Mouse (Mus musculus) lung, postnatal 14 days (tissue): Measurements from ENCODE around the gene Fbxw11.
"Not testable (repeated sequence)": the region's sequence is repeated elsewhere in the genome, so short reads cannot be mapped to it uniquely, and the experiment has no call there.

Experiments
- DNase-seq: peaks from one replicate; pipeline ENCODE4 v3.0.0; 2021

Gene Fbxw11

DNA sequence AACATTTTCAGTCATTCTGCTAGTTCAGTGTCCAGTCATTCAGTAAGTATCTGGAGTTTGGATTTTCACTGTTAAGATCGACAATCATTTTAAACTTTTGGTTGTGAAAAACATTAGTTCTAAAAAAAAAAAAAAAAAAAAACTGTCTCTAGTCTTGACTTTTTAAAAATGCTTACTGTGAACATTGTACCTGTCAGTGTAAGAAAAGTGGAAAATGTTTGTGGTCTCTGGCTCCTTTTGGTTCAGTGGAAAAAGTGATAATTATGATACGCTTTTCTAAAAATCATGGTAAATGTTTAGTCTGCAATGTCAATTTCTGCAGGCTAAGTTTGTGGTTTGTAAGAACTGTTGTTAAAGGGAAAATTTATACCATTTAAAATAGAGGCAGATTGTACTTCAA, 72.4 kb downstream of the Fbxw11 start:
- DNase-seq = no peak

DNA sequence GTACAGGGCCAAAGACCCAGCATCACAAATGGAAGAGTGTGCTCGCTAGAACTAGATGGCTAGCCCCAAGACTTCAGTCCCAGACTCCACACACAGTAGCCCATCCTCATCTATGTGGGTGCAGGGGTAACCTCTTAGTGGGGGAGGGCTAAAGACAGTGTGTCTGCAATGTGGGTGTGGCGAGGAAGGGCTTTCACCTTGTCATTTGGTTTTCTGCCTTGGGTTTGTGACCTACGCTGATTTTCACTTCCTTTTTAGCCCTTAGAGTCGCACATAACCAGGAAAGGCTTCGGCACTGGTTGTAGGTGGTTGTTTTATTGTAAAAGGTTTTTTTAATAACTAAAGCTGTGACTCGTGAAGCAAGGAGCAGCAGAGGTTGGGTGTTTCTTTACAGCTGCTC, 73.0 kb downstream of the Fbxw11 start:
- no peak for DNase-seq

- DNase-seq = no peak
Measured at GRCm38 (mm10) chr11:32715970-32716369, 73.4 kb downstream of the Fbxw11 start.

GRCm38 (mm10) chr11:32716876-32717275, 74.4 kb downstream of the Fbxw11 start:
- no peak for DNase-seq

DNA sequence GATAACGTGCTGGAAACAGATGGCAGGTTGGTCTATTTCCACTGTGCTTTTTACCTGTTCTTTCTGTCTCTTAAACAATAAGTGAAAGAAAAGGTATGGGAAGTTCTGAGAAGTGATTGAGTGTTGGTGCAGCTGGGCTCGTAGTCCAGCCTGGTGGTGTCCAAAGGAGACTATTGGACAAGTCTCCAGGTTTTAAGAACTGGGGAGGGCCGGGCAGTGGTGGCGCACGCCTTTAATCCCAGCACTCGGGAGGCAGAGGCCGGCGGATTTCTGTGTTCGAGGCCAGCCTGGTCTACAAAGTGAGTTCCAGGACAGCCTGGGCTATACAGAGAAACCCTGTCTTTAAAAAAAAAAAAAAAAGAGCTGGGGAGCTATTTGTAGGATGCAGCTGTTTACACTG, 75.2 kb downstream of the Fbxw11 start:
- not testable (repeated sequence) for DNase-seq

DNA sequence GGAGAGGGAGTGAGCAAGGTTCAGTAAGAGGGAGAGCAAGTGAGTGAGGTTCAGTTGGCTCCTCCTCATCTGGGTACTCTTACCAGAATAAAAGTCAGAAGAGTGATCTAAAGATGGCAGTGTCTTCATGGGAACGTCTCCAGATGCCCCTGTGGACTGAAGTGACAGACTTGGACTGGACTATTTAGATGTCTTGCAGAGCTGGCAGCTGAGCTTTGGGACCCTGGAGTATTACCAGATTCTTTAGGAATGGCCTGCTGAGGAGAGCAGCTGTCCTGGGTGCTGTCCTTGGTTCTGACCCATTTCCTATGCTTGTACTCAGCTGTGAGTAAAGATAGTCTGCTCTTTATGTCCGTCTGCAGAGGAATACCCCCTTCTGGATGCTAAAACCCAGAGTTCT, 75.8 kb downstream of the Fbxw11 start:
- DNase-seq = peak; percentile 38

DNA sequence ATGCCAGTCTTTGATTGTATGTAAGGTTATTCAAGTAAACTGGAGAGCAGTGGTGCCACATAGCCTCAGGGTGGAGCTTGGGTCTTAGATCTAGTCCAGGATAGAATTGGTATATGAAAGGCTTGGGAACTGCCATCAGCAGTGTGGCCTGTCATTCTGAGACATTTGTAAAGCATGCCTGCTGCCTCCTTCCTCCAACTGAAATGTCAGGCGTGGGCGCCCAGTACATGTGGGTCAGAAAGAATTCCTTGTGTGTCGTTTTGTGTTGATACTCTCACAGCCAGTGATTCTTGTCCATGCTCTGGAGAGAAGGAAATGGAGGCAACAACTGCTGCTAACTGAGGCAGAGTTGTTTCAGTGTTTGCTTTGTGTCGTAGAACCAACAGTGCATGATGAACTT, 76.5 kb downstream of the Fbxw11 start:
- DNase-seq = no peak

- no peak for DNase-seq
Measured at GRCm38 (mm10) chr11:32722653-32723052, 80.1 kb downstream of the Fbxw11 start.

- no peak for DNase-seq
Measured at GRCm38 (mm10) chr11:32723287-32723686, 80.8 kb downstream of the Fbxw11 start.

DNA sequence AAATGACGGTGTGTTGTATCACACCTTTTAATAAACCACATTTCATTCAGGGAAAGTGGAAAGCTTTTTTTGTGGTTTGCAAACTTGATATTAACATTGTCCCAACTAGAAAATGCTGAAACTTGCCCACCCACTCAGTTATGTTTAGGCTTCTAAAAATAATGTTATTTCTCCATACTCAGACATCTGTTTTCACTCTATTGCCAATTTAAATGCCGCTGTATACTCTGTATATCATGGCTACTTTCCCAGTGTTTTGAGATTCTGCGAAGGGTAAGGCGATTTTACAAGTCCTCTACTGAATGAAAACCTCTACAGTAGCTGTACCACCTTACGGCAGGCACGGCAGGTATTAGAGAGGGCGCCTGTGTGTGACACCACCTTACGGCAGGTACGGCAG, 82.6 kb downstream of the Fbxw11 start:
- no peak for DNase-seq

DNA sequence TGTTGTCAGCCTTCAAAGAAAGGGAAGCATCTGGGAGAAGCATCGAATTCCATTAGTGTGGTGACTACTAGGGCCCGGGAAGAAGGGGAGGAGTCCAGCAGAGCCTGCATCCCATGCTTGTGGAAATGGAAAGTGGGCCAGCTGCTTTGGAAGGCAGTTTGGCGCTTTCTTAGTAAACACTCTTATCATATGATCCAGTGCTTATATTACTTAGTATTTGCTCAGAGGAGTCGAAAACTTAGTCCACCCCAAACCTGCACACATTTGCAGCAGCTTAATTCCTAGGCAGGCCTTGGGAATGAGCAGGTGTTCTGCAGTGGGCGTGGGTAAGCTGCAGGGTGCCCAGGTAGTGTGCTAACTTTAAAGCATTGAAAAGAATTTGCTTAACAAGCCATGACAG, 89.9 kb downstream of the Fbxw11 start:
- no peak for DNase-seq

DNA sequence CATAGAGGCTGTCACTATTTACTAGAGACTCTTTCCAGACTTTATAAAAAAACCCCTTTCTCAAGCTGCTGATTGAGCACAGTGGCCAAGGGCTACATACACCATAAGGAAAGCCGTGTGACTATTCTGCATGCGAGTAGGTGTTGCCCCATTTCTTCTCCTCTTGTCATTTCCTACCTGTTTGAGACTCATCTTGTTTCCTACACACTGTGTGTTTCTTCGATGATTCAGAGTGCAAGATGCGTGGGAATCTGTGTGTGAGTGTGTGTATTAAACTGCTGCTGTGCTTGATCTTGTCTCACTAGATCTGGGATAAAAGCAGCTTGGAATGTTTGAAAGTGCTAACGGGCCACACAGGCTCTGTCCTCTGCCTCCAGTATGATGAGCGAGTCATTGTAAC, 90.7 kb downstream of the Fbxw11 start:
- no peak for DNase-seq

DNA sequence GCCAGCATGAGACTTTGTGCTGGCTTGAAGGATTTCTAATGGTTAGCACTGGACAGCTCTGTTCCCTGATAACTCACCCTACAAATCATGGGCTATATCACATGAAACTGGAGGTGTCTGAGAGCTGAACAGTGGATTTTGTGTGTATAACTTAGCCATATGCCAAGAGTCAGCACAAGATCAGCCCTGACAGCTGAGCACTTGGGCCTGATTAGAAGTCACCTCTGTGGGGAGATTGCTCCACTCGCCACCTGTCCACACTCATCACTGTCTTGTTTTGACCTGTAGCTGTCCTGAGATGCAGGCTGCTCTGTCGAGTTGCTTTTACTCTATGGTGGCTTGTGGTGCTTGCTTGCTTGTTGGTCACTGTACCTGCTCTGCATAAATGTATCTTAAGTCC, 93.8 kb downstream of the Fbxw11 start:
- DNase-seq = no peak

DNA sequence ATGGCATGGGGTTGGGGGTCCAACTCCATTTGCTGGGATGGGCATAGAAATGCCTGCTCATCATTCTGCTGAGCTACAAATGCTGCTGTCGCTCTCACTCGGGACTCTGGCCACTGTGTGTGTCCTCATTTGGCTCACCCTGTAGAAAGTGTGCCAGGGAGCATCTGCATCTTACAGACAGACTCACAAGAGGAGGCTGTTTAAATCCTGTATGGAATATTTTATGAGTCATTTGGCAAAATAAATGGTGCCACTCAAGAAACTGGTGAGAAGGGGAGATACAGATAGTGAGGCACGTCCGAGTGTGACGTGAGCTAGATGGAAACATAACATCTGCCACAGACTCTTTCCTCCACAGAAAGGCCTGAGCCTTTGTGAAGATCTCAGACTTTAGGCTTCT, 95.2 kb downstream of the Fbxw11 start:
- DNase-seq = no peak

DNA sequence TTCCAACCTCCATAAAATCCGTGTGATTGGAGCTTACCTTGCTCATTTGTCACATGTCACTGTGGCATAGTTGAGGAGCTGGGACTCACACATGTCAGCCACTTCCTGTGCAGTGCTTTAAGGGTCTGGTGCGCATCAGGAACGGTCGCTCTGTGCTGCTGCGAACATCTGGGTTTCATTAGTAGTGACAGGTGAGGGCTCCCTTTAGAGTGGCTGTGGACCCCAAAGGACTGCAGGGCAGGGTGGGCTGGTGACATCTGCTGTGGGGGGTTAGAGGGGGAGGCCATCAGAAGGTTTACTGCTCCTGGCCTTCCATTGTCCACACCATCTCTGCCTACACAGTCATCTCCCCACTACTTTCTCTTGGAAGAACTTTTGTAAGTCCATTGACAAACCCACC, 101.4 kb downstream of the Fbxw11 start:
- no peak for DNase-seq

GRCm38 (mm10) chr11:32744463-32744862, 101.9 kb downstream of the Fbxw11 start:
- DNase-seq = no peak

GRCm38 (mm10) chr11:32745466-32745865, 102.9 kb downstream of the Fbxw11 start:
- DNase-seq = no peak

DNA sequence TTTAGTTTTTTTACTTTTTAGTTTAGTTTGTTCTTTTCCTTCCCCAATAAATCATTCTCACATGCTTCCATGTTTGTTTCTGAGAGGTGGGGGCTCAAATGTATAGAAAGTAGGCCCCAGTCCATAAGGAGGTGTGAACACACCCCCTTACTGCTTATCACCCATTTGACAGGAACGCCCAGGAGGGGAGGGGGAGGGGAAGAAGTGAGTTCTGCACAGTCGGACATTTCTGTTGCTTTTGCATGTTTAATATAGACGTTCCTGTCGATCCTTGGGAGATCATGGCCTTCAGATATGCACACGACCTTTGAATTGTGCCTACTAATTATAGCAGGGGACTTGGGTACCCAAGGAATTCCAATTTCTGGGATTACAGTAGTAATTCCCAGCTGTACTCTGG, 103.5 kb downstream of the Fbxw11 start:
- DNase-seq = no peak

DNA sequence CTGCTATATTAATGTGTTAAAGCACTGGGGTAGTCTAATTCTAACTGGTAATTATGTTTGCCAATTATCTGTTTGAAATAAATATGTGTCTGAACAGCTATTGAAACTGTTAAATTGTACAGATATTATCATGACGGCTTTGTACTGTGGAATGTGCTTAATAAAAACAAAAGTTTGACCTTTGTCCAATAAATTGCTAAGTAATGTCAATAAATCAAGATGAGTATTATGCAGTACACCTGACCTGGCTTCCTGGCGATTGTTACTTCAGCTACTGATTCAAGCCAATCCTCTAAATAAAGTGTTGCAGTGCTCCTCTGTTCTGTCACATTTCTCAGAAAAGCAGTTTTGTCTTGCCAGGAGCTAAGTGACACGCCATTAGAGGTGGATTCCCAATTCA, 104.0 kb downstream of the Fbxw11 start:
- DNase-seq = no peak

GRCm38 (mm10) chr11:32748800-32749199, 106.3 kb downstream of the Fbxw11 start:
- DNase-seq = no peak

- no peak for DNase-seq
Measured at GRCm38 (mm10) chr11:32751863-32752594, 109.5 kb downstream of the Fbxw11 start.

- DNase-seq = no peak
Measured at GRCm38 (mm10) chr11:32752595-32752885, 110.0 kb downstream of the Fbxw11 start.

GRCm38 (mm10) chr11:32753358-32753757, 110.8 kb downstream of the Fbxw11 start:
- DNase-seq = no peak

DNA sequence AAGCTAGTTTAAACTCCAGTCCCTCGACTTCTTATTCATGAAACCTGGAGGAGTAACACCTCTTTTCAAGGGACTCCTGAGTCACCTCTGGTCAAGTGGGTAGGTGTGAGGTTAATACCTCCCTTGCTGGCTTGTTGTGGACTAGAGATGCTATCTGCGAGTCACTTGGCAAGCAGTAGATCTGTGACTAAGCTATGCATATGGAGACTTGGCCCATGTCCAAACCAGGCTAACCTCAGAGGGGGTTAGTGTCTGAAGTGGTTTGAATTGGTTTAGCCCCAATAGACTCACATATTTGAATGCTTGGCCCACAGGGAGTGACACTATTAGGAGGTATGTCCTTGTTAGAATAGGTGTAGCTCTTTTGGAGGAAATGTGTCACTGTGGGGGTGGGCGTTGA, 120.2 kb downstream of the Fbxw11 start:
- no peak for DNase-seq

DNA sequence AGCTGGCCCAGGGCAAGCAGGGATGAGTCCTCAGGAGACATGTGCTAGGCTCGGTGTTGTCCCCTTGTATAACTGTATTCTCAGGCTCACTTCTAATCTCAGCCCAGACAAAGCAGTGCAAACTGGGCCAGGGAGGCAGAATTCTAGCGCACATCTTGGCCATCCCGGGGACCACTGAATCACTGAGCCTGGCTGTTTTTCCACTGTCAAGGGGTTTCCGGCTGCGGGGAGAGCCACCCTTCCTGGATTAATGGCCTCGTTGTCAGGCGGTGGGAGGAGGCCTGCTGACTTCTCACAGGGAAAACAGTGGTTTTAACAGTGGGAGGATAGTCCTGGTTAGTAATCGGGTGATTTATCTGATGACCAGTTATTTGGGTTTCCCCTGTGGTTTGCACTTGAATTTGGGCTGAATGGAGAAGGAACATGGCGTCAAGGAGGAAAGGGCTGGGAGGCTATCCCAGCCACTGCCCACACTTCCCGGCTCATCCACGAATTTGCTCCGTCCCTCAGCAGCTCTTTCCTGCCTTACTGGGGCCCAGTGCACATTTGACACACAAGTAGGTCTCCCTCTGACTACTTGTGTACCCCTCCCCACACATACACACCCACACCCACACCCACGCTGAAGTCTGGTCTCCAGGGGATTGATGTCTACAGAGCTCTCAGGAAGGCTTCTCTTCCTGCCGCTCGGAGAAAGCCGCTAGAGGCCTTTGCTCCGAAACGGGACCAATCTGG, 125.1 kb downstream of the Fbxw11 start:
- DNase-seq = no peak
